Mouse (Mus musculus) ES-E14 (cell line): Measurements from ENCODE around the gene Nudc.

Experiments
- CHD2 ChIP-seq: IDR thresholded peaks from 2 replicates; pipeline ENCODE4 v1.6.1; 2014; ENCODE audit warnings: mild to moderate bottlenecking, low read depth, low read length, inconsistent platforms
- HCFC1 ChIP-seq: IDR thresholded peaks from 2 replicates; pipeline ENCODE4 v1.6.1; 2012; ENCODE audit warnings: low read length, inconsistent platforms, borderline replicate concordance; ENCODE audit not compliant: insufficient read depth
- MAFK ChIP-seq: IDR thresholded peaks from 2 replicates; pipeline ENCODE4 v1.6.1; 2014; ENCODE audit warnings: mild to moderate bottlenecking, low read depth, low read length, inconsistent platforms; ENCODE audit not compliant: insufficient read depth
- ZC3H11A ChIP-seq: IDR thresholded peaks from 2 replicates; pipeline ENCODE4 v1.6.1; 2012; ENCODE audit warnings: low read depth, mild to moderate bottlenecking, inconsistent platforms, low read length, borderline replicate concordance
- ZNF384 ChIP-seq: IDR thresholded peaks from 2 replicates; pipeline ENCODE4 v1.6.1; 2012; ENCODE audit warnings: low read depth, low read length, inconsistent platforms

DNA sequence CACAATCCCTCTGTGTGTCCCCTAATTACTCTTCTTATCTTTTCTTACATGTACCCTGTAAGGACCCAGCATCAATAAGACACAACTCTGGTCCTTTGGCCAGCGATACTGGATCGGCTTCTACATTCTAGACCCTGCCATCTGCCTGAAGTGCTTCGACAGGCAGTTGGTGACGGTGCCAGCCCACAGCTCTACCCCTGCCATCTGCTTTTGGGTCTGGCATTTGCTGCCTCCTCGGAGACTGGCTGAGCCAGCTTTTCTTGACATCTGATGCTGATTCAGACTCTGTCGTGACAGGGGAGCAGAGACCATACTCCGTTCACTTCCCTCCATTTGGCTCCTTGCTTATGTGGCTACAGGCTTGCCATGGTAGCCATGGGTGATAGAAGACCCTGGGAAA lies 36.8 kb downstream of the Nudc start:
- TF ChIP-seq HCFC1 (no peak), MAFK (no peak), ZNF384 (no peak), CHD2 (no peak), ZC3H11A (no peak)
